Mouse (Mus musculus) G1E (cell line): ENCODE data around the gene Tubgcp6. TPM values are rescaled to one million over a fixed set of nuclear protein-coding genes. Genes with fewer than 3 reads are reported as not detected.

ENCODE experiments used
- ATAC-seq: 2 replicates; pipeline ENCODE4 v1.8.0; 2016; ENCODE audit warnings: mild to moderate bottlenecking; ENCODE audit not compliant: insufficient number of reproducible peaks, poor library complexity, low FRiP score, severe bottlenecking; ENCODE audit errors: extremely low read depth
- DNase-seq: peaks from one replicate; pipeline ENCODE4 v3.0.0; 2012; ENCODE audit warnings: low spot score
- H3K27me3 ChIP-seq: 2 replicates; pipeline ENCODE4 v1.6.1; 2012; ENCODE audit warnings: mild to moderate bottlenecking, low read length, inconsistent platforms; ENCODE audit not compliant: insufficient read depth
- H3K36me3 ChIP-seq: replicated peaks from 2 replicates; pipeline ENCODE3; 2012; ENCODE audit warnings: mild to moderate bottlenecking, inconsistent platforms
- H3K4me1 ChIP-seq: 2 replicates; pipeline ENCODE4 v1.6.1; 2012; ENCODE audit warnings: low read depth, low read length, inconsistent platforms, mixed read lengths; ENCODE audit not compliant: insufficient read depth
- H3K4me3 ChIP-seq: 2 replicates; pipeline ENCODE4 v1.5.1; 2012; ENCODE audit warnings: low read depth, mild to moderate bottlenecking, inconsistent platforms, low read length, moderate library complexity, mixed read lengths
- H3K9me3 ChIP-seq: replicated peaks from 2 replicates; pipeline ENCODE4 v1.6.1; 2012; ENCODE audit warnings: inconsistent platforms
- CTCF ChIP-seq: IDR thresholded peaks from 2 replicates; pipeline ENCODE4 v1.5.1; 2012; ENCODE audit warnings: low read depth, low read length, inconsistent platforms, mixed read lengths
- GATA1 ChIP-seq: IDR thresholded peaks from 2 replicates; pipeline ENCODE4 v1.6.1; 2012; ENCODE audit warnings: borderline replicate concordance, low read length, inconsistent platforms, mixed read lengths
- GATA2 ChIP-seq: IDR thresholded peaks from 2 replicates; pipeline ENCODE4 v1.6.1; 2012; ENCODE audit warnings: low read depth, low read length, inconsistent platforms, borderline replicate concordance
- POLR2AphosphoS5 ChIP-seq: IDR thresholded peaks from 2 replicates; pipeline ENCODE4 v1.6.1; 2012; ENCODE audit warnings: low read depth, low read length, inconsistent platforms; ENCODE audit not compliant: insufficient replicate concordance
- TAL1 ChIP-seq: conservative IDR thresholded peaks from 2 replicates; pipeline ENCODE4 v1.6.1; 2012; ENCODE audit warnings: low read depth, low read length, inconsistent platforms, mixed read lengths
- polyA plus RNA-seq: library from polyadenylated mRNA; stranded (reverse); fragments of >175 nt; gene quantifications from 2 replicates; pipeline ENCODE4 v1.2.3, GENCODE M21; 2012
- total RNA-seq, 2 experiments: library from RNA; stranded (forward) in 1 of 2; stranded (reverse) in 1 of 2; fragments of 200-1000 nt in 1 of 2; fragments of >200 nt in 1 of 2; fragmentation: Nextera tagmentation in 1 of 2; gene quantifications; 2 replicates each; pipeline ENCODE4 v1.2.3; 2014 to 2017

Gene Tubgcp6
- total and polyA plus RNA-seq, 3 experiments = 19.3 to 55.2 (median 31.8) TPM

- no peak for TF ChIP-seq TAL1
- TF ChIP-seq GATA2 = no peak
- no peak for TF ChIP-seq GATA1
- TF ChIP-seq CTCF = no peak
- no peak for TF ChIP-seq POLR2AphosphoS5
- peaks cover 79% of the 10 kb centered on the region for H3K27me3 ChIP-seq
- no peak overlapping the region for H3K4me3 ChIP-seq
- ATAC-seq (no peak), DNase-seq (no peak)
- H3K36me3 ChIP-seq = no peaks in the 10 kb centered on the region
- peaks cover 18% of the 10 kb centered on the region for H3K4me1 ChIP-seq
- H3K9me3 ChIP-seq = no peaks in the 10 kb centered on the region
Observed at GRCm38 (mm10) chr15:89145813-89146350, 23.0 kb upstream of the Tubgcp6 start.

GRCm38 (mm10) chr15:89144965-89145364, 22.1 kb upstream of the Tubgcp6 start:
- peaks cover 85% of the 10 kb centered on the region for H3K27me3 ChIP-seq
- TF ChIP-seq GATA1 (no peak), GATA2 (no peak), TAL1 (no peak), CTCF (no peak), POLR2AphosphoS5 (no peak)
- ATAC-seq = no peak
- DNase-seq = no peak
- peaks cover 15% of the 10 kb centered on the region for H3K4me1 ChIP-seq
- H3K36me3 ChIP-seq = no peaks in the 10 kb centered on the region
- H3K4me3 ChIP-seq = no peak overlapping the region
- no peaks in the 10 kb centered on the region for H3K9me3 ChIP-seq

- Histone ChIP-seq H3K4me3 (no peak overlapping the region), H3K27me3 (peaks cover 85% of the 10 kb centered on the region), H3K36me3 (no peaks in the 10 kb centered on the region), H3K9me3 (no peaks in the 10 kb centered on the region), H3K4me1 (peaks cover 2% of the 10 kb centered on the region; the same call in 1 of the 2 replicates)
- ATAC-seq (no peak), DNase-seq (no peak)
- no peak for TF ChIP-seq GATA1
- no peak for TF ChIP-seq CTCF
Observed at GRCm38 (mm10) chr15:89143134-89143533, 20.2 kb upstream of the Tubgcp6 start.

GRCm38 (mm10) chr15:89141905-89142304, 19.0 kb upstream of the Tubgcp6 start:
- no peaks in the 10 kb centered on the region for H3K9me3 ChIP-seq
- H3K27me3 ChIP-seq = peaks cover 85% of the 10 kb centered on the region
- TF ChIP-seq CTCF (no peak), TAL1 (no peak), GATA1 (no peak), POLR2AphosphoS5 (no peak), GATA2 (no peak)
- ATAC-seq (no peak), DNase-seq (no peak)
- H3K4me1 ChIP-seq = 0 out of 2 replicates have a peak, but pooled peaks cover 2% of the 10 kb centered on the region
- H3K36me3 ChIP-seq = no peaks in the 10 kb centered on the region
- H3K4me3 ChIP-seq = no peak overlapping the region

GRCm38 (mm10) chr15:89141443-89141842, 18.5 kb upstream of the Tubgcp6 start:
- H3K9me3 ChIP-seq = no peaks in the 10 kb centered on the region
- H3K4me3 ChIP-seq = no peak overlapping the region
- DNase-seq (no peak), ATAC-seq (no peak)
- TF ChIP-seq CTCF (no peak), POLR2AphosphoS5 (no peak), TAL1 (no peak), GATA1 (no peak), GATA2 (no peak)
- 0 out of 2 replicates have a peak, but pooled peaks cover 2% of the 10 kb centered on the region for H3K4me1 ChIP-seq
- peaks cover 81% of the 10 kb centered on the region for H3K27me3 ChIP-seq
- no peaks in the 10 kb centered on the region for H3K36me3 ChIP-seq

GRCm38 (mm10) chr15:89140659-89141252, 17.8 kb upstream of the Tubgcp6 start, which contains the start of gene Mapk12:
Gene Mapk12 (minus strand): TSS chr15:89140703.
- H3K4me3 ChIP-seq = no peak within 1 kb of the TSS
- H3K27me3 ChIP-seq = peaks cover 74% of the 10 kb centered on the region
- H3K4me1 ChIP-seq = 0 out of 2 replicates have a peak, but pooled peaks cover 2% of the 10 kb centered on the region
- ATAC-seq (no peak), DNase-seq (no peak)
- H3K9me3 ChIP-seq = no peaks in the 10 kb centered on the region
- H3K36me3 ChIP-seq = no peaks in the 10 kb centered on the region
- TF ChIP-seq TAL1 = no peak
- no peak for TF ChIP-seq CTCF
- no peak for TF ChIP-seq GATA1
- TF ChIP-seq POLR2AphosphoS5 = no peak
